Mouse (Mus musculus) central nervous system, embryonic 14 days (tissue): ENCODE data around the gene Cdkn1c. TPM values are rescaled to one million over a fixed set of nuclear protein-coding genes. Genes with fewer than 3 reads are reported as not detected.

Source experiments
- polyA plus RNA-seq: library from polyadenylated mRNA; depleted of rRNA; stranded (reverse); fragments of >200 nt; gene quantifications from 2 replicates; pipeline ENCODE4 v1.2.3, GENCODE M21; 2012; rRNA removed

The Cdkn1c gene
- polyA plus RNA-seq, result 241 and 477 TPM in 2 replicates

DNA sequence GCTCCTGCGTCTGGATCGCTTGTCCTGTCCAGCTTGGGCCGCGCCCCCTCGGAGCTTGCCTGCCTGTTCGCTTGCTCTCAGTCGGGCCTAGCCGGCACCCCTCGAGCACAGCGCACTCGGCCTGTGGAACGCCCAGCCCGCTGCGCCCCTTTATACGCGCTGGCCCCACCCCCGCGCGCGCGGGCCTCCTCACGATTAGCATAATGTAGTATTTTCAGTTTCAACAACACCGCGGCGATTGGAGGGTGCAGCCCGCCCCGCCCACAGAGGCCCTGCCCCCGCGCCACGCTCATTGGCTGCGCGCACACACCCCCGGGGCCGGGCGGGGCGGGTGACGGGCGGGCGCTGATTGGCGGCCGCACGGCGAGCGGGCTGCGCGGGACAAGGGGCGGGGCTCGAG is at the start of gene Cdkn1c:
Gene Cdkn1c (minus strand): TSS at position 177 of the 400 bp plus-strand sequence.

GRCm38 (mm10) chr7:143502418-143503200 is 41.8 kb upstream of the Cdkn1c start, which contains the start of gene Phlda2:
Gene Phlda2, minus strand, starts transcription at chr7:143503150.

DNA sequence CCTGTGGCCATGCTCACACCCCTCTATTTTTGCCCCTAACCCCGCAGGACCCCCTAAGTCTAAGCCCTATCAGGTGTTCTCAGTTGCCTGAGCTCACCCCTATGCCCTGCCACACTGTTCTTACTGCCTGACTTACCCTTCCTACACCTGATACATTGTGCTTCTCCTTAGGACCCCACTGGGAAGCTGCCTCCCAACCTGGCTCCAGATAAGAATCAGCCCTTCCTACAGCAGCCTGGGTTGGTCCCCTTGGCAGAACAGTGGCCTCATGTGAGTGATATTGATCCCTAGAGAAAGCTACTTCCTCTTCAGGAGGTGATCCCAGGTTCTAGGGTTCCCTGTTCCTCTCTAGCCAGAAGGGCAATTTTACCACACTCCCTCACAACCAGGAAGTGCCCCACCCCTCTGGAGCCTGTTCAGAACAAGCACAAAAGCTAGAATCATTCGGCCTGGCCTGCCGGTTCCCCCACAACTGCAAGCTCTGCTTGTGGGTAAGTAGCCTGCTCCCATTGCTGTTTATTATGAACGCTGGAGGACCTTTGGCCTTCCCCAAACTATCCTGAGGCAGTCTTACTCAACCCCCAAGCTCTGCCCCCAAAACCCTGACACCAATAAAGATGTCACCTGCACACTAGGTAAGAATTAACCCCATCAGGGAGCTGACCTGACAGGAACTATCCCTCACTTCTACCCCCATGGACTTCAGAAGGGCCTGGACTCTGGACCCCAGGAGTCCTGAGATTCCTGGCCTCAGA is 12.7 kb upstream of the Cdkn1c start, which contains the start of gene Slc22a18:
Gene Slc22a18 (plus strand): TSS at position 390 of the 755 bp plus-strand sequence.

Other genes with a start within 250 kb of the Cdkn1c start
- 0.93 and 1.9 TPM in 2 replicates for gene Slc22a18, start 12.7 kb upstream of the Cdkn1c start, polyA plus RNA-seq
- 0.81 and 4.9 TPM in 2 replicates for gene Phlda2, start 42.1 kb upstream of the Cdkn1c start, polyA plus RNA-seq
- gene Nap1l4, start 88.1 kb upstream of the Cdkn1c start, polyA plus RNA-seq, result 260 and 270 TPM in 2 replicates
- 50.5 and 55.0 TPM in 2 replicates for gene Cars, start 139.0 kb upstream of the Cdkn1c start, polyA plus RNA-seq
- 0.38 and 0.41 TPM in 2 replicates for gene Tnfrsf26, start 167.7 kb upstream of the Cdkn1c start, polyA plus RNA-seq
- gene Tnfrsf22, start 188.6 kb upstream of the Cdkn1c start, polyA plus RNA-seq, result 6.0 and 9.1 TPM in 2 replicates
- 2.1 and 3.0 TPM in 2 replicates for gene Tnfrsf23, start 224.8 kb upstream of the Cdkn1c start, polyA plus RNA-seq